Mouse (Mus musculus) forebrain, postnatal 0 days (tissue): ENCODE data around the gene Arfgap2. TPM values are rescaled to one million over a fixed set of nuclear protein-coding genes. Genes with fewer than 3 reads are reported as not detected.

ENCODE experiments used
- ATAC-seq: fragments of 200-750 bp; cut with Nextera tagmentation; 2 replicates; pipeline ENCODE4 v1.8.0; 2017; ENCODE audit warnings: mild to moderate bottlenecking, moderate library complexity
- DNase-seq: peaks from one replicate; pipeline ENCODE4 v3.0.0-alpha.2; 2015
- H3K27ac ChIP-seq: fragments of 300-500 bp; sonication (generic); 2 replicates; pipeline ENCODE4 v1.5.1; 2014; ENCODE audit warnings: low read depth, mild to moderate bottlenecking, antibody characterized with exemption, low read length, moderate library complexity, mixed read lengths
- H3K27me3 ChIP-seq: fragments of 300-500 bp; sonication (generic); 2 replicates; pipeline ENCODE4 v1.6.1; 2014; ENCODE audit warnings: mild to moderate bottlenecking, low read length, mixed read lengths; ENCODE audit not compliant: insufficient read depth
- H3K36me3 ChIP-seq: fragments of 300-500 bp; sonication (generic); 2 replicates; pipeline ENCODE4 v1.6.1; 2014; ENCODE audit warnings: mild to moderate bottlenecking, moderate library complexity; ENCODE audit not compliant: insufficient read depth
- H3K4me1 ChIP-seq: fragments of 300-500 bp; sonication (generic); 2 replicates; pipeline ENCODE4 v1.6.1; 2014; ENCODE audit warnings: antibody characterized with exemption; ENCODE audit not compliant: insufficient read depth
- H3K4me2 ChIP-seq: fragments of 300-500 bp; sonication (generic); 2 replicates; pipeline ENCODE4 v1.6.1; 2014; ENCODE audit warnings: low read depth, mild to moderate bottlenecking, moderate library complexity
- H3K4me3 ChIP-seq: fragments of 300-500 bp; sonication (generic); 2 replicates; pipeline ENCODE4 v1.5.1; 2014; ENCODE audit warnings: low read depth, low read length, mixed read lengths
- H3K9ac ChIP-seq: fragments of 300-500 bp; sonication (generic); 2 replicates; pipeline ENCODE4 v1.6.1; 2014; ENCODE audit warnings: mild to moderate bottlenecking
- H3K9me3 ChIP-seq: fragments of 300-500 bp; sonication (generic); 2 replicates; pipeline ENCODE4 v1.6.1; 2016; ENCODE audit warnings: low read length
- CTCF ChIP-seq: sonication (generic); IDR thresholded peaks from 2 replicates; pipeline ENCODE4 v1.5.1; 2016; ENCODE audit warnings: antibody characterized with exemption, control low read depth, low read depth
- WGBS: fragments of 180-500 bp; shearing (Covaris S2); extraction: QIAGEN DNeasy Blood & Tissue Kit; methylation state at CpG from one replicate; pipeline ENCODE4 v1.1.7; 2014; 5-methylcytosine and 5-hydroxymethylcytosine counted together
- polyA plus RNA-seq: library from polyadenylated mRNA; unstranded; fragments of >200 nt; fragmentation: Nextera tagmentation; extraction: Ambion mirVana; gene quantifications from 2 replicates; pipeline ENCODE4 v1.2.1, GENCODE M21; 2015
- total RNA-seq: library from RNA; depleted of rRNA; stranded (reverse); fragments of >200 nt; gene quantifications from 2 replicates; pipeline ENCODE4 v1.2.3, GENCODE M21; 2014; rRNA removed

The Arfgap2 gene
- total RNA-seq (44.0 and 59.9 TPM in 2 replicates), polyA plus RNA-seq (49.0 and 52.8 TPM in 2 replicates)

GRCm38 (mm10) chr2:91264711-91265681, at the start of gene Arfgap2:
Arfgap2 (plus strand) TSS chr2:91264974.
- peak within 1 kb of the TSS; percentile 79 for H3K4me3 ChIP-seq
- WGBS, result 4% methylated on average over 72 of the region's 72 CpGs
- peak within 1 kb of the TSS; percentile 84 for H3K9ac ChIP-seq
- no peaks in the 10 kb centered on the region for H3K9me3 ChIP-seq
- ATAC-seq, result peak; percentile 99
- no peak for TF ChIP-seq CTCF
- H3K36me3 ChIP-seq, result peaks cover 31% of the 10 kb centered on the region
- H3K27me3 ChIP-seq, result no peaks in the 10 kb centered on the region
- H3K4me2 ChIP-seq, result peak within 1 kb of the TSS; percentile 92
- 0 out of 2 replicates have a peak, but pooled peaks cover 9% of the 10 kb centered on the region for H3K4me1 ChIP-seq
- DNase-seq, result peak; percentile 99
- H3K27ac ChIP-seq, result peak within 1 kb of the TSS; percentile 92

GRCm38 (mm10) chr2:91217032-91217431, 47.7 kb upstream of the Arfgap2 start:
- Histone ChIP-seq H3K36me3 (peaks cover 23% of the 10 kb centered on the region), H3K4me1 (no peaks in the 10 kb centered on the region), H3K9ac (no peak overlapping the region), H3K4me3 (no peak overlapping the region), H3K4me2 (no peak overlapping the region), H3K27me3 (no peaks in the 10 kb centered on the region), H3K27ac (no peak overlapping the region), H3K9me3 (no peaks in the 10 kb centered on the region)
- WGBS, result 46% methylated on average over 4 of the region's 4 CpGs
- peak; percentile 31 for DNase-seq
- ATAC-seq, result no peak
- no peak for TF ChIP-seq CTCF

GRCm38 (mm10) chr2:91220501-91220900, 44.3 kb upstream of the Arfgap2 start:
- H3K27ac ChIP-seq, result no peak overlapping the region
- no peak for ATAC-seq
- WGBS, result 97% methylated on average over 3 of the region's 3 CpGs

GRCm38 (mm10) chr2:91223614-91224013, 41.2 kb upstream of the Arfgap2 start:
- no peak for TF ChIP-seq CTCF
- no peak for ATAC-seq

More at GRCm38 (mm10) chr2:91220501-91220900, 44.3 kb upstream of the Arfgap2 start:
- H3K4me3 ChIP-seq, result no peak overlapping the region
- peaks cover 8% of the 10 kb centered on the region; the same call in 1 of the 2 replicates for H3K36me3 ChIP-seq
- DNase-seq, result no peak
- H3K4me1 ChIP-seq, result no peaks in the 10 kb centered on the region
- H3K4me2 ChIP-seq, result no peak overlapping the region
- no peaks in the 10 kb centered on the region for H3K9me3 ChIP-seq
- H3K9ac ChIP-seq, result no peak overlapping the region
- no peaks in the 10 kb centered on the region for H3K27me3 ChIP-seq
- no peak for TF ChIP-seq CTCF

GRCm38 (mm10) chr2:91229735-91230134, 35.0 kb upstream of the Arfgap2 start:
- WGBS, result 73% methylated on average over 2 of the region's 2 CpGs
- Histone ChIP-seq H3K27me3 (no peaks in the 10 kb centered on the region), H3K4me3 (no peak overlapping the region), H3K4me1 (no peaks in the 10 kb centered on the region), H3K9ac (no peak overlapping the region), H3K36me3 (no peaks in the 10 kb centered on the region), H3K4me2 (no peak overlapping the region), H3K9me3 (no peaks in the 10 kb centered on the region), H3K27ac (no peak overlapping the region)
- ATAC-seq (no peak), DNase-seq (no peak)
- TF ChIP-seq CTCF, result no peak

More at GRCm38 (mm10) chr2:91223614-91224013, 41.2 kb upstream of the Arfgap2 start:
- 84% methylated on average over 2 of the region's 2 CpGs for WGBS
- Histone ChIP-seq H3K4me3 (no peak overlapping the region), H3K9ac (no peak overlapping the region), H3K27me3 (no peaks in the 10 kb centered on the region), H3K36me3 (no peaks in the 10 kb centered on the region), H3K4me2 (no peak overlapping the region), H3K4me1 (no peaks in the 10 kb centered on the region), H3K9me3 (no peaks in the 10 kb centered on the region), H3K27ac (no peak overlapping the region)
- no peak for DNase-seq

- Histone ChIP-seq H3K4me3 (peak within 1 kb of the TSS; percentile 64), H3K27me3 (no peaks in the 10 kb centered on the region), H3K4me1 (0 out of 2 replicates have a peak, but pooled peaks cover 3% of the 10 kb centered on the region), H3K4me2 (peak within 1 kb of the TSS; percentile 85), H3K36me3 (no peaks in the 10 kb centered on the region), H3K9ac (peak within 1 kb of the TSS; percentile 65), H3K9me3 (no peaks in the 10 kb centered on the region), H3K27ac (peak within 1 kb of the TSS; percentile 91)
- TF ChIP-seq CTCF, result no peak; the same call in none of the 2 replicates
- DNase-seq (peak; percentile 96), ATAC-seq (peak; percentile 99)
- WGBS, result under 1% methylated on average over 47 of the region's 48 CpGs
Measured at GRCm38 (mm10) chr2:91236601-91237510, 27.9 kb upstream of the Arfgap2 start, which contains the start of gene Ddb2. Ddb2 (minus strand) TSS chr2:91236982.
